Comparison of ENCODE assay signal across 28 mouse cellular contexts in genomic region chr2:127217746-127218145, GRCm38 (mm10). TPM values are rescaled to one million over a fixed set of nuclear protein-coding genes. Genes with fewer than 3 reads are reported as not detected.
"Had no signal": no experiment of that assay in that cellular context is flagged by ENCODE, and none has a peak within 500 bp of the region (broad histone marks: within the 10 kb centered on the region; RNA-seq: fewer than 3 reads in every experiment).

No protein-coding gene starts in this region.

- H3K27ac ChIP-seq: embryonic facial prominence, embryonic 10.5 days; embryonic facial prominence, embryonic 12.5 days; embryonic facial prominence, embryonic 13.5 days; embryonic facial prominence, embryonic 15.5 days; forebrain, embryonic 10.5 days; forebrain, embryonic 12.5 days; forebrain, embryonic 13.5 days; forebrain, embryonic 15.5 days; gastrocnemius, adult 2 months; heart, adult 2 months had no signal

- H3K9me3 ChIP-seq: embryonic facial prominence, embryonic 10.5 days; embryonic facial prominence, embryonic 12.5 days; embryonic facial prominence, embryonic 13.5 days; embryonic facial prominence, embryonic 15.5 days; forebrain, embryonic 10.5 days; forebrain, embryonic 12.5 days; forebrain, embryonic 13.5 days; forebrain, embryonic 15.5 days had no signal

- H3K4me1 ChIP-seq: embryonic facial prominence, embryonic 10.5 days; embryonic facial prominence, embryonic 12.5 days; embryonic facial prominence, embryonic 13.5 days; embryonic facial prominence, embryonic 15.5 days; forebrain, embryonic 10.5 days; forebrain, embryonic 12.5 days; forebrain, embryonic 13.5 days; forebrain, embryonic 15.5 days had no signal

- ATAC-seq: forebrain, embryonic 13.5 days; forebrain, embryonic 14.5 days; forebrain, embryonic 15.5 days; forebrain, embryonic 16.5 days; forebrain, postnatal 0 days had no signal

- H3K4me2 ChIP-seq: embryonic facial prominence, embryonic 12.5 days; embryonic facial prominence, embryonic 13.5 days; embryonic facial prominence, embryonic 15.5 days; forebrain, embryonic 12.5 days; forebrain, embryonic 13.5 days; forebrain, embryonic 15.5 days had no signal

- H3K4me3 ChIP-seq: embryonic facial prominence, embryonic 10.5 days; embryonic facial prominence, embryonic 12.5 days; embryonic facial prominence, embryonic 13.5 days; embryonic facial prominence, embryonic 15.5 days; erythroblast, embryonic 14.5 days; forebrain, embryonic 10.5 days; forebrain, embryonic 12.5 days; forebrain, embryonic 13.5 days; forebrain, embryonic 15.5 days; gastrocnemius, adult 2 months; heart, adult 2 months had no signal

- DNase-seq: cerebellum, adult 2 months; cerebellum, adult 8-10 months; cerebellum, adult 9-10 months; cerebellum, adult 9-11 months; cerebellum, postnatal 10 days; cerebellum, postnatal 14 days; cerebellum, postnatal 25 days; cerebellum, postnatal 36 days; embryo, embryonic 11 days; forebrain, postnatal 0 days; gastrocnemius, adult 2 months; gastrocnemius, postnatal 10 days; gastrocnemius, postnatal 14 days; gastrocnemius, postnatal 25 days; gastrocnemius, postnatal 36 days; heart, adult 18-20 months; heart, adult 2 months had no signal

- H3K27me3 ChIP-seq: embryonic facial prominence, embryonic 12.5 days; embryonic facial prominence, embryonic 13.5 days; embryonic facial prominence, embryonic 15.5 days; forebrain, embryonic 12.5 days; forebrain, embryonic 13.5 days; forebrain, embryonic 15.5 days had no signal

- H3K9ac ChIP-seq: embryonic facial prominence, embryonic 12.5 days; embryonic facial prominence, embryonic 13.5 days; embryonic facial prominence, embryonic 15.5 days; forebrain, embryonic 12.5 days; forebrain, embryonic 13.5 days; forebrain, embryonic 15.5 days; forebrain, postnatal 0 days had no signal

RNA-seq across cellular contexts. Expression of gene 1810024B03Rik, which starts 9.7 kb away (rescaled TPM):
- polyA plus RNA-seq: erythroblast, embryonic 14.5 days had no signal
